Mouse (Mus musculus) ES-E14 (cell line): ENCODE data around the gene Iffo1.

Experiments used
- CHD2 ChIP-seq: IDR thresholded peaks from 2 replicates; pipeline ENCODE4 v1.6.1; 2014; ENCODE audit warnings: mild to moderate bottlenecking, low read depth, low read length, inconsistent platforms
- MAFK ChIP-seq: IDR thresholded peaks from 2 replicates; pipeline ENCODE4 v1.6.1; 2014; ENCODE audit warnings: mild to moderate bottlenecking, low read depth, low read length, inconsistent platforms; ENCODE audit not compliant: insufficient read depth

DNA sequence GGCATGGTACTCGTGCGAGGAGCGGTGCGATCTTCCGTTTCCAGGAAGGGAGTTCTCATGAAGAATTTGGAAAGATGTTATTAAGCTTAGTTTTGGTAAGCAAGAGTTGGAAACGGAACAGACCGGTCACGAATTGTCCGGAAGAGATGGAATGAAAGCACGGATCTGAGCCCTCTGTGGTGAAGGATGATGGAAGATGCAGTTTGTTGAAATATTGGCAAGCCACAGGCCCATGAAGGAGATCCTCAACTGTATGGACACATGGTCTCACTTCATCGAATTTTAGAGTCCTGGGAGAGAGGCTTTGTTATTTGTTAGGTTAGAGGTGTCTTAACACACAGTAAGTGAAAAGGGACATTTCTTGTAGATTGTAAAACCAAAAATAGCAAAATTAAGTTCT, 12.6 kb upstream of the Iffo1 start:
- no peak for TF ChIP-seq MAFK
- TF ChIP-seq CHD2: no peak
